Mouse (Mus musculus) layer of hippocampus, adult 18-20 months (tissue): ENCODE measurements around the gene Tgm7. TPM values are rescaled to one million over a fixed set of nuclear protein-coding genes. Genes with fewer than 3 reads are reported as not detected.
A peak's percentile ranks its signal among the peaks of the same experiment; 100 is the strongest.
"Not testable (repeated sequence)": the region's sequence is repeated elsewhere in the genome, so short reads cannot be mapped to it uniquely, and the experiment has no call there.

ENCODE experiments used
- DNase-seq, 2 experiments: peaks; one replicate each; pipeline ENCODE4 v3.0.0; 2022; ENCODE audit warnings: low spot score in 2 of 2
- long read RNA-seq: library from polyadenylated mRNA; stranded (forward); transcript quantifications from one replicate; pipeline ENCODE4 v2.0.0, GENCODE M21; 2021
- total RNA-seq, 2 experiments: library from RNA; stranded (reverse); gene quantifications; 2 replicates each; pipeline ENCODE4 v1.2.3; 2021

The Tgm7 gene
- under 1 TPM; 0.20 TPM for total RNA-seq
- long read RNA-seq = 0 reads

DNA sequence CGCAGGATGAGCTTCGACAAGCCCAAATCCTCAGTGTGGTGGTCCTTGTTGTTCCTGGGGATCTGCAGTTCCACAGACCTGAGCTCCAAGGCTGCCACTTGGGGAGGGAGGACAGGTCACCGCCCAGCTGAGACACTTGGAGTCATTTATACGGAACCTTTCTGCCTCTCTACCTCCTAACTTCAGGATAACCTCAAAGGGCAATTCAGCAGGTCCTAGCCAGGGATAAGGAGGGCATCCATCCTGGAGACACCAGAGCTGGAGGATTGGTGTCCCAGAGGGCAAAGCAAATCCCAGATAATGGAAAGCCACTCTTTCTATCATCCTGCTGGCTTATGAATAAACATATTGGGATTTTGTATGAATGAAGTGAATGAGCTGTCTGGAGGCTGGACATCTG is at the start of gene Tgm7:
Gene Tgm7 (minus strand): TSS at position 101 of the 400 bp plus-strand sequence.
- DNase-seq = no peak

DNA sequence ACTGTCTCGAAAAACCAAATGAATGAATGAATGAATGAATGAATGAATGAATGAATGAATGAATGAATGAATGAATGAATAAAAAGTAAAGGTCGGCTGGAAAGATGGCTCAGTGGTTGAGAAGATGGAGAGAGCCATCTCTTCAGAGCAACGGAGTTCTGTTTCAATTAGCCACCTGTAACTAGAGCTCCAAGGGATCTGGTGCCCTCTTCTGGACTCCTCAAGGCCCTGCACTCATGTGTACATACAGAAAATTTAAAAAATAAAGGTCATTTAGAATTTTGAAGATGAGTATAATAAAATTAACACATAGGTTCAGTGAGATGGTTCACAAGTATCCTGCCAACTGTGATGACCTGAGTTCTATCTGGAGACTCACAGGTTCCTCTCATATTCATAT is 43.5 kb upstream of the Tgm7 start:
- no peak for DNase-seq

DNA sequence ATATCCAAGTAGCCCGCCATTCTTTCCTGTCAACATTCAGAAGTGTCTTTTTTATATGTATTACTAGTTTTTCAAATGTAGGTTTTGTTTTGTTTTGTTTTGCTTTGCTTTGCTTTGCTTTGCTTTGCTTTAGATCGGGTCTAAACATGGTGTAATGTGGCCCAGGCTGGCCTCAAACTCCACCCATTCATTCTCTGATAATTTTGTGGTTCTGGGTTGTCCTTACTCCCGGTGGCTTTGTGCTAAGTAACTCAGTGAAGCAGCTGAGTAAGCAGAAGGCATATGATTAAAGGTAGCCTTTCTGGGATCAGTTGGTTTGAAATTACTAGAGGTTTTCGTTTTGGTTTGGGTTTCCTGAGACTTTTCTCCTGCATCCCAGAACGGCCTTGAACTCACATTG is 40.1 kb upstream of the Tgm7 start:
- DNase-seq = no peak

DNA sequence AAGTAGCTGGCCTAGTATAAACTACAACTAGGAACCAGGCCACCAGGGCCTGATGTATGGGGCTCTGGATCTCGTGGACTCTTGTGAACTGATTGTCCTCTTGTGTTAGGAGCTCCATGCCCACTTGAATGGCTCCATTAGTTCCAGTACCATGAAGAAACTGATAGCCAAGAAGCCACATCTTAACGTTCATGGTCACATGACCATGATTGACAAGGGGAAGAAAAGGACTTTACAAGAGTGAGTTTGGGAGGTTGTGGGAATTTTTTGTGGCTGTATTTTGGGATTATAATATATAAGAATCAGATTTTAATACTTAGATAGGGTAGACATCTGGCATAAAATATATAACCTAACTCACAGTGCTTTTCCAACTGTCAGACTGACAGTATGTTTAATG is 32.8 kb upstream of the Tgm7 start:
- no peak for DNase-seq

DNA sequence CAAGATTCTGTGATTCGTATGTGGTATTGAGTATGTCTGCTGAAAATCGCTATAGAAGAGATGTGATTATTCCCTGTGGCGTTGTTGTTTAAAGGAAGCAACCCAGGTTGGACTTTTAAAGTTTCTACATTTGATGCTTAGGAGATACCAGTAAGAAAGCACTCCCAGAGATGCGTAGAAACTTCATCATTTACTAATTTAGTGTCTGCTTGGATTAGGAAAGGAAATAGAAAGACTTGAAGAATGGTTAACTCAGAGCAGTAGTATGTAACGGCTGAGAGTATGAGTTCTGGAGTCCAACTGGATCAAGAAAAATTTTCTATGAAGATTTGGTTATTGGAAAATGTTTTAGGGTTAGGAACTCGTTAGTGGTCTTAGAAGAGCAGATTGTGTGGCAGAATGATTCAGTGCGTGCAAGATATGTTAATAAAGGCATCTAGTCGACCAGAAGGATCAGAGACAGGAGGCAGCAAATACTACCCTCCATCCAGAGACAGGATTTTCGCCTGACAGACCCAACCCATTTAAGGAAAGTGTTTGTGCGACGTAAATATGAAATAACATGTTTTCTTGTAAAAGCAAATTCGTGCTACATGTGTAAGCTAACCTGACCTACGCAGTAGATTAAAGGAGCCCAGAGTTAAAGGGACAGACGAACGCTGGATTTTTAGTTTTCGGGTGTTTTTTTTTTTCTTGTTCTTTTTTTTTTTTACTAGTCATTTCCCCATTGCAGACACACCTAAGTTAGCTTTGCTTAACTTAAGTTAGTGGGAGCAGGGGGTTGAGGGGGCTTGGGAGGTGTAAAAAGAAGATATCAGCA is 31.8 kb upstream of the Tgm7 start:
- no peak for DNase-seq

DNA sequence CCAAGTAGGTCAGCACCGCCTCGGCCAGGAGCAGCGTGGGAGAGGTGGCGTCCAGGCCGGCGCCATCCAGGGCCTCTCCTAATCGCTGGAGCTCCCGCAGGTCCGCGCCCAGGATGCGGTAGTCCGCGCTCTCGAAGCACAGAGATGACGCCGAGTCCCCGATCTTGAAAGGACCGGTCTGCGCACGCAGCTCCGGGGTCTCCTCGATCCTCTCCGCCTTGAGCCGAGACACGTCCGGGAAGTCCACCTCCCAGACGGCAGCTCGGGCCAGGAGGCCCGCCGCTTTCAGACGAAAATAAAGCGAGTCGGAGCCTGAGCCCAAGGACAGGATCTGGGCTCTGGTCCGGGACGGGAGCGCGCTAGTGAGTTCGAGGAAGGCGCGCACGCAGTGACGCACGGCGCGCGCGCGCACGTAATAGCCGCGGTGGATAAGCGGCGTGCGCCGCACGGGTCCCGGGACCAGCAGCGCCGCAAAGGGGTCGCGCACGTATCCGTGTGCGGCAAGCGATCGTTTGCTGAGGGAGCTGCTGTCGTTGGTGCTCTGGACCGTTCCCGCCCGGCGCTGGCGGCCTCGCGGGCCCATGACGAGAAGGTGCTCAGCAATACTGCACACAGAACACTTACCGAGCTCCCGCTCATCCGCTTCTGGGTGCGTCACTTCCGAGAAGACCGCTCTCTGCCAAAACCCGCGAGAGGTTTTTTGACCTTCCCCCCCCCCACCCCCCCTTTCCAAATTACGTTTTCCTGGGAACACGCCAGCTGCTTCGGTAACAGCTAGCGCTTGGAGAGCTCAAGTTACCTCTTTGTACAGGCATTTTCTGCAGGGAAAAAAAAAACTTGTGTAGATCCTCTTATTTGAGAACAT is 30.7 kb upstream of the Tgm7 start, which contains the start of the genes Adal and Lcmt2:
Gene Adal (plus strand): TSS at position 411 of the 865 bp plus-strand sequence.
Gene Lcmt2 (minus strand): TSS at position 636 of the 865 bp plus-strand sequence.
- DNase-seq = peak; percentile 91 to 96

DNA sequence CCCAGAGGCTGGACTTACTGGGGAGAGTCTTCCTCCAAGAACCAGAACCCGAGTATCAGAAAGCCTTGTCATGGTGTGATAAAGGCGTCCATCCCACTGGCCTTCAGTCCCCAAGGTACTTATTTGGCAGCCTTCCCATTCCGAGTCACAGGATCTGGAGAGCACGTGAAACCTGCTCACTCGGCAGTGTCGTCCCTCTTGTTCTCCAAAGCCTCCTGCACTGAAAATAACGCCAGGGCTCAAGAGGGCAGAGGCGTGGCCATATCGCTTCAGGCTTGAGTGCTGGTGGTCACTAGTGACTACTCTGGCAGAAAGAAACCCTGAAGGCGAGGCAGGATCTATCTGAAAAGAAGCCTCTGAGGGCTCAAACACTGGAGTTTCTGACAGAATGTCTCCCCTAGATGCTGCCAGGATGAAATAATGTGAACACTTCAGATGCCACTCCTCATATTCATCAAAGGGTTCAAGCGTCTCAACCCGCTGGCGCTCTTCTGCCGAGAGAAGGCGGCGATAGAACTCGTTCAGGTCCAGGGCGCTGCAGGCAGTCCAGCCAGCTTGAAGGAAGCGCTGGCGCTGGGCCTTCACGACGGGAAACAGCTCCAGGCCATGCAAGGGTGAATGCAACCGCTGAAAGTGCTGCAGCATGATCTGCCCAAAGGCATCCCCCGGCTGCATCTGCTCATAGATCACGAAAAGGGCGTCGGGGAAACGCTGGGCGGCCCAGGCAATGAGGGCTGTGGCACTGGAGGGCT is 29.8 kb upstream of the Tgm7 start:
- peak in 1 of 2 experiments; percentile 8 for DNase-seq

DNA sequence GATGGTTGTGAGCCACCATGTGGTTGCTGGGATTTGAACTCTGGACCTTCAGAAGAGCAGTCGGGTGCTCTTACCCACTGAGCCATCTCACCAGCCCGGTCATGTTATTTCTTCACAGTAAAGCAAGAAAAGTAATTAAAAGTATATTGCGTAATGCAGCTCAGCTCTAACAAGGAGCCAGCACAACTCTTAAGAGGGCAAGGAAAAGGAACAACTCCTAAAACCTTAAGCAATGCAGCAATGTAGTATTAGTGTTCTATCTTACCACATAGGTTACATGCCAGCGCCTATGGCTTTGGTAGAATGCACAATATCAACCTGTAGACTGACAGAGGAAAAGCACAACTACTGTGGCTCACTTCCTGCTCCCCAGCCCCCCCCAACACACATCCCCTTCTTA is 27.8 kb upstream of the Tgm7 start:
- DNase-seq = no peak

DNA sequence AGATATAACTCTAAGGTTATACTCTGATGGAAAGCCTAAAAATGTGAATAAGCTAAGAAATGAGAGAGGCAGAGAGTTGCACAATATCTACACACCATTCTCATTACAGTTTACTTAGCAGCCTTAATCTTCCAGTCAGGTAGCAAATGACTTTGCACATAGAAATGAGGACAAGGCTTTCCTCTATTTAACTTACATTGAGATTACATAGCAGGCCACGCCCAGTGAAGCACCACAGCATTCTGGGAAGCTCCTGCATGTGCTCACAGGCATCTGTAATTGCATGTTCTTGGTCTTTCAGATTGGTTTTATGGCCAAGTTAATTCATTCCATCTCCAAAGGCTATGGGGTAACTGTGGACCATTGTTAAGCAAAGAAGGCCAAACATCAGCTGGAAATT is 23.2 kb upstream of the Tgm7 start:
- DNase-seq = no peak

DNA sequence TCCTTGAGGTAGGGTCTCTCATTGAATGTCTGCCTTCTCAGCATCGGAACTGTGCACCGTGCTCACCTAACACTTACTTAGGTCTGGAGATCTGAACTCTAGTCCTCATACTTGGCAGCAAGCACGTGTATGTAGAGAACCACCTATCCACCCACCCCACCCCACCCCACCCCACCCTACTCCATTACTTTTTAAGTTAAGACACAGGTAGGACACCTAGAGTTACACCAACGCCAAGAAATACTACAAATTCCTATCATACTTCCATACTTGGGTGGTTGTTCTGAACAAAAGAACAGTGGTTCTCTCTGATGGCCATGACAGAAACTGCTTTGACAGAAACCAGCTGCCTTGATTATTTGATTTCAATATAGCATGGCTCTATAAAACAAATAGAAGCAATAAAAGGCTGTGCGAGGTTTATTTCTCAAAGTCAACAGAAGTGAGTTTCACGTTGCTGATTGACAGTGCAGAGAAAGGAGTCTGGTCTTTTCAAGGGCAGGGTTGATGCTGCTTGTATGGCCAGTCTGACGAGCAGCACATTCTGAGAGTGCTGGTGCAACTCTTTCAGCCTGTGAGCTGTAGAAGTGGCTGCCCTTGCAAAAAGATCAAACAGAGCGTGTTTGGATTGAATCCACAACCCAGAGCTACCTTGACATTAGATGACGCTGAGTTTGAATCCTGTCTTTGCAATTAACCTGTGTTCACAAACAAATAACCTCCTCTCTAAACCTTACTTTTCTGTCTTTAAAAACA is 19.4 kb upstream of the Tgm7 start:
- DNase-seq = no peak

DNA sequence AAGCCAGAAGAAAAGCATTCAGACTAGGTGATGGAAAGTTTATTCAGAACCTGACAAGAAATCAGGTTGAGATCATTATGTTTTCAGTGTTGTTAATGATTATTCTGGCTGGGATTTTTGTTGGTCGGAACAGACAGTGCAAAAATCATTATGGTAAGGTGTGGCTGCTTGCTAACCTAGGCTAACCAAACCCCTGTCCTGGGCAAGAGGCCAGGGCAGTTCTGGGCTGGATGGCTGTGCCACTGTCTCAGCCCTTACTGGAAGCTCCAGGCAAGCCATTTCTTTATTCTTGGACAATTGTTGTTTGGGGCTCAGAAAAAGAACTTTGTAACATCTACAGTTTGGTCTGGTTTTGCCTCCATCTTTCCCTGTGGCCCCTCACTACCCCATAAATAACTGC is 17.9 kb upstream of the Tgm7 start:
- no peak for DNase-seq

DNA sequence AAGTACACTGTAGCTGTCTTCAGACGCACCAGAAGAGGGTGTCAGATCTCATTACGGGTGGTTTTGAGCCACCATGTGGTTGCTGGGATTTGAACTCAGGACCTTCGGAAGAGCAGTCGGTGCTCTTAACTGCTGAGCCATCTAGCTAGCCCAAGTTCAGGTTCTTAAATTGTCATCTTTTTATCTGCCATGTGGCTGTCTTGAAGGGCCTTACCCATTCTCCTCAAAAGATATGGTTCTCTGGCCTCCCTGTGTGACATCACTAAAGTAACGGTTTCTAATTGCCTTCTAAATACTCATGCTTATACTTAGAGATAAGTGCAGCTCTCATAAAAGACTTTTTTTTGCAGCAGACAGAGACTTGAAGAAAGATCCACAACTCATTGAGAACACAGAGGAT is 16.7 kb upstream of the Tgm7 start:
- not testable (repeated sequence) for DNase-seq

DNA sequence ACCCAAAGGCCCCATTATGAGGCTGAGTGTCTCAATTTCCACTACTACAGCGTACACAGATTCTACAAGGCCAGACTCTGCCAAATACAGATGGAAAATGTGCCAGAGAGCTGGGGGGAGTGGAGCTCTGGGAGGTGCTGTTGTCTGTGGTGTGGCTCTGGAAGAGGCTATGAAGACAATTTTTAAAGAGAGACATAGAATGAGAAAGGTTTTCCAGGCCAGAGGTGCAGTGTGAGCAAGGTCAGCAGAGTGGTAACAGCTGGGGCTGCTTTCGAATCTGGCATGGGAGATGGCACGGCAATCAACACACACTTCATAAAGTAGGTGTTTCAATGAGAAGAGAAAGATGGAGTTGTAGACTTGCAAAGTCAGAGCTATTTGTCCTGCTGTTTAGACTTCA is 9.7 kb upstream of the Tgm7 start:
- no peak for DNase-seq

DNA sequence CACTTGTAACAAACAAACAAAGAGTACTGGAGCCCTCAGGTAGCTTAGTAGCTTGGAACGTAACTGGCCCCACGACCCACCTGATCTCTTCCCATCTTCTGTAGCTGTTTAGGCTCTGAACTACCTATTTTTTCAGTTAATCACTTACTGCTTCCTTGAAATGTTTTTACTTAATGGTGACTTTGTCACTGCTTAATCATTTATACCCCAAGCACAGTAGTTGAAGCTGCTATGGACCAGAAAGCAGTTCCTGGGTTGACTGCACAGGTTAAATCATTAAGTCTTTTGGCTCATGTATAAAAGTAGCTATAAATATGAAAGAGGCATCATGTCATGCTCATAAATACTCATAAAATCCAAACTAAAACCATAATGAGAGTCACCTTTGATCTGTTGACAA is 5.8 kb upstream of the Tgm7 start:
- no peak for DNase-seq

DNA sequence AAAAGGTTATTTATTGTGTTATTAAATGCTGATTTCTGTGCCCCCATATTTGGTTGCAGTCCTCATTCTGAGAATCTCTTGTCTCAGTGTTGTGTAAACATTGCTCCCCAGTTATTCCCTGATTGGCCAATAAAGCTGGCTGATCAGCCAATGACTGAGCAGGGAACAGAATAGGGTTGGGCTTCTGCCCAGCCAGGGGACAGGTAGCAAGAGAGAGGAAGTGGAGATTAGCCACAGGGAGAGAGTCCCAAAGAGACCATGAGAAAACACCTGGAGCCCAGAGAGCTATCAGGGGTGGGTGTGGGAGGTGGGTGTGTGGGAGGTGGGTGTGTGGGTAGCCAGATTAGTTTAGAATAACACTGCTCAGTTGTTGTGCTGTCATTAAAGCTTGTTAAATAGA is 3.7 kb downstream of the Tgm7 start:
- no peak for DNase-seq

DNA sequence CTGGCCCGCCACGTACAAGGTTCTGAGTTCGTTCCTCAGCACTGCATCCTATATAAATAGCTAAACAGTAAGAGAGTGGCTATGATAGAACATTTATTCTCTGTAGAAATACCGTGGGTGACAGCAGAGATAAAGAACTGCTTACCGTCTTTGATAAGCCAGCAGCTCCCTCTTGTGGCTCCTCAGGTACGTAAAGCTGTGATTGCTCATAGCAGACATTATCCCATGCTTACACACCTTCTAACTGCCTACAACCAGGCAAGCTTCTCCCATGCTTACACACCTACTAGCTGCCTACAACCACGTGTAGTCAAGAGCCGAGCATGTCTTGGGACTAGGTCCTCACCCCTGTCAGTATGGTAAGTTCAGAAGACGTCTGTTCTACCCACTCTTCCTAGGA is 7.5 kb downstream of the Tgm7 start:
- peak; percentile 43 to 83 for DNase-seq

DNA sequence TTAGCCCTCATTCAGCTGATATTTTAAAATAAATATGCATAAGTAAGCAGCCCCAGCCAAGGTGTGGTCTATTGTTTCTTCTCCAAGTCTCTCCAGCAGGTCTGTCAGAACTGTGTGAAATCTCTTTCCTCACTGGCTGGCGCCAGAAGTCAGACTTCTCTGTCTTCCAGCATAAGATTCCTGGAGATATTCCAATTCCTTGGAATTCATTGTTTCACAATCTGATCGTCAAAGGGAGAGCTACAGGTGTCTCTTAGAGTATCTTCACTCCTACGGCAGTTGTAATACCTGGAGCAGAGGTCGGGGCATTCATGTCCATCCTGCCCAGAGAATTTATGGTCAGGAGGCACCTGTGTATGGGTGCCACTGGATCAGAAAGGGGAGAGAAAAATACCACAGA is 19.8 kb downstream of the Tgm7 start:
- DNase-seq = no peak

DNA sequence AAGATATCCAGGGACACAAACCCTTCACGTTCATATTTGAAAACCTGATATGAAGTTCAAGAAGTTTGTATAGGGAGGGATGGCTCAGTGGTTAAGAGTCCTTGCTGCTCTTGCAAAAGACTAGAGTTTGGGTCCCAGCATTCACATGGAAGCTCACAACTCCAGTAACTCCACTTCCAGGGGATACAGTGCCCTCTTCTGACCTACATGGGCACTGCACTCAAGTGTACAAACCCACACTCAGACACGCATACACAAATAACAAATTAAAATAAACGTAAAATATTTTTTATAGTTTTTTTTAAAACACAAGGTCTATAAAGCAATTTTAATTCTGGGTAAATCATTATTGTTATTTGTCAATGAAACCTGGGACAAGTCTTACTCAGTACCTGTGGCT is 21.1 kb downstream of the Tgm7 start:
- DNase-seq = no peak

DNA sequence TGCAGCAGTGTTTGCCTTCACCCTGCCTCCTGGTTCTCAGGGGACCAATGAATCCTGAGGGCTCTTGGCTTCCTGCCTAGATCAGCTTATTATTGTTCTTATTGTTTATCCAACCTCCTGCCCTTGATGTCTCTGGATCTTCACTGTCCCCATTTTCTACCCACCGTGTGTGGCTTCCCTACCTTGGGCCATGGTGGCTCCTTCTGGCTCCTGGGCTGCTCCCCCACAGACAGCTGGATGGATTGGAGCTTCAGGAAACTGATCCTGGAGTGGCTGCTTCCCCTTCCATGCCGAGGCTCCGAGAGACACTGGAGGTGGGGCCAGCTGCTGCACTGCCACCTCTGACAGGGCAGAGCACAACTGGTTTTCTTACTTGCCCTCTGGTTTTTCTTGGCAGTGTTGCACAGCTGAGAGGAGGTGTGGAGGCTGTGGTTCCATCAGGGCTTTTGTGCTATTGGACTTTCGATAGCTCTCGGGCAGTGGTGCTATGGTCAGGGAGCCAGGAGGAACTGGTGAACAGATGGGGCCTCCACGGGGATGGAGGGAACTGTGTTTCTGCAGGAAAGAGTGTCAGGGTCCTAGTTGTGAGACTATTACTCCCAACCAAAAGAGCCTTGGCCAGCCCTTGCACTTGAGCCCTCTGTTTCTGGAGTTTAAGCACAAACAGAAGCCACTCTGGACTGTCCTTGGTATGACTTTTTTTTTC is 24.0 kb downstream of the Tgm7 start, which contains the start of gene Tgm5:
Gene Tgm5 (minus strand): TSS at position 362 of the 706 bp plus-strand sequence.
- DNase-seq = no peak

DNA sequence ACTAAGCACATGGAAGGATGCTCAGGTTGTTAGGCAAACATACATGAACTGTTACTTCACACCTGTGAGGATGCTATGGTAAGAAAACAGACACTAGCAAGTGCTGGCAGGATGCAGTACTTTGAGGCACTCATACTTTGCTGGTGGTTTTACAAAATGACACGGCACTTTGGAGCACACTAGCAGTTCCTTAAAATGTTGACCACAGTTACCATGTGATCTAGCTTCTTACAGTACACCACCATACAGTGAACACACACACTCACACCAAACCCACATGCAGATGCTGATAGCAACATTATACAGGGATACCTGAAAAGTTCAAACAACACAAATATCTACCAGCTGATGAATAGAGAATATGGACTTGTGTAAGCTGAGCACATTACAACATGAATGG is 27.0 kb downstream of the Tgm7 start:
- no peak for DNase-seq
